ENCODE assay signal across 8 mouse cellular contexts in the genomic region with DNA sequence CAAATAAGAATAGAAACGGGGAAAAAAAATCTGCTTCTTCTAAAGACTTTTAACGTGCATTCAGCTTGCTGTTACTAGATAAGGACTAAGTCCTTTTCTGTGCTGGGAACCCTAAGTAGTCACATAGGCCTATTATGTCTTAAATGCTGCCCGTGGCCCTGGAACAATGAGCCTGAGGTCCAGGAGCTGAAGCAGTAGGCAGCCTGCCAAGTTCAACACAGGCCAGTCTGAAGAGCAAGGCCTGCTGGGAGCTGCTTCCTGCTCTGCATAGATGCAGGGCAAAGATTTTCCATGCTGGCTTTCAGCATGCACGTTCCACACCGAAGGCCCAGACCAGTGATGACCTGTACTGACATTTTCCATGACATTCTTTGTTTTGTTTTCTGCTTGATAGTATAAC.
DNase-seq lines count a peak whose midpoint lies in the region; ATAC-seq and TF ChIP-seq lines count a peak whose summit lies in the region.

No protein-coding gene starts in this region.

- no peak overlapping the region for H3K27ac ChIP-seq in forebrain, embryonic 16.5 days (ENCODE audit: low read length)
- peak overlapping the region; percentile 63 for H3K27ac ChIP-seq in heart, postnatal 0 days (ENCODE audit: low read depth)
- H3K27ac ChIP-seq in liver, embryonic 13.5 days: no peak overlapping the region
- H3K27ac ChIP-seq in neural tube, embryonic 13.5 days (replicated peaks): peak overlapping the region; percentile 75

- TF ChIP-seq CTCF in heart, postnatal 0 days (IDR thresholded peaks at IDR 0.05; ENCODE audit: low read depth): no peak

- no peak overlapping the region for H3K9ac ChIP-seq in forebrain, embryonic 16.5 days (replicated peaks; ENCODE audit: low read depth, low read length)
- H3K9ac ChIP-seq in heart, postnatal 0 days (replicated peaks; ENCODE audit: low read depth, low read length): no peak overlapping the region
- H3K9ac ChIP-seq in liver, embryonic 13.5 days: no peak overlapping the region
- H3K9ac ChIP-seq in neural tube, embryonic 13.5 days: no peak overlapping the region

- ATAC-seq in forebrain, embryonic 16.5 days: peak; percentile 91
- peak; percentile 95 for ATAC-seq in heart, postnatal 0 days (ENCODE audit: insufficient read depth, low read depth)
- ATAC-seq in liver, embryonic 13.5 days (ENCODE audit: low read depth): peak; percentile 67
- peak; percentile 88 for ATAC-seq in neural tube, embryonic 13.5 days (ENCODE audit: low read depth)

- 4% methylated on average over 5 of the region's 5 CpGs for WGBS in forebrain, embryonic 16.5 days
- WGBS in heart, postnatal 0 days: 7% methylated on average over 5 of the region's 5 CpGs
- WGBS in liver, embryonic 13.5 days (ENCODE audit: insufficient replicate concordance): 29% methylated on average over 5 of the region's 5 CpGs
- WGBS in neural tube, embryonic 13.5 days: 22% methylated on average over 5 of the region's 5 CpGs

- no peaks in the 10 kb centered on the region for H3K36me3 ChIP-seq in forebrain, embryonic 16.5 days (ENCODE audit: control insufficient read depth, insufficient read depth)
- no peaks in the 10 kb centered on the region for H3K36me3 ChIP-seq in heart, postnatal 0 days (replicated peaks; ENCODE audit: control insufficient read depth, insufficient read depth, low read length)
- no peaks in the 10 kb centered on the region for H3K36me3 ChIP-seq in liver, embryonic 13.5 days
- H3K36me3 ChIP-seq in neural tube, embryonic 13.5 days: no peaks in the 10 kb centered on the region

- H3K27me3 ChIP-seq in forebrain, embryonic 16.5 days (replicated peaks; ENCODE audit: control insufficient read depth, insufficient read depth, low read length): no peaks in the 10 kb centered on the region
- no peaks in the 10 kb centered on the region for H3K27me3 ChIP-seq in heart, postnatal 0 days (ENCODE audit: control insufficient read depth, insufficient read depth, low read length)
- no peaks in the 10 kb centered on the region for H3K27me3 ChIP-seq in liver, embryonic 13.5 days
- H3K27me3 ChIP-seq in neural tube, embryonic 13.5 days: no peaks in the 10 kb centered on the region

- peak; percentile 80 for TF ChIP-seq EP300 in heart, postnatal 0 days (IDR thresholded peaks at IDR 0.05; ENCODE audit: low read depth)

- H3K4me3 ChIP-seq in forebrain, embryonic 16.5 days (replicated peaks; ENCODE audit: low read length): no peak overlapping the region
- no peak overlapping the region for H3K4me3 ChIP-seq in heart, postnatal 0 days (ENCODE audit: low read depth, low read length)
- H3K4me3 ChIP-seq in liver, embryonic 13.5 days (replicated peaks): no peak overlapping the region
- H3K4me3 ChIP-seq in neural tube, embryonic 13.5 days: no peak overlapping the region

- H3K4me2 ChIP-seq in forebrain, embryonic 16.5 days (ENCODE audit: low read length): no peak overlapping the region
- H3K4me2 ChIP-seq in heart, postnatal 0 days (ENCODE audit: low read depth, low read length): no peak overlapping the region
- no peak overlapping the region for H3K4me2 ChIP-seq in liver, embryonic 13.5 days
- H3K4me2 ChIP-seq in neural tube, embryonic 13.5 days: no peak overlapping the region

- H3K9me3 ChIP-seq in forebrain, embryonic 16.5 days (ENCODE audit: control insufficient read depth, low read length): no peaks in the 10 kb centered on the region
- H3K9me3 ChIP-seq in heart, postnatal 0 days (replicated peaks; ENCODE audit: control insufficient read depth, low read length): no peaks in the 10 kb centered on the region
- no peaks in the 10 kb centered on the region for H3K9me3 ChIP-seq in liver, embryonic 13.5 days (replicated peaks)
- no peaks in the 10 kb centered on the region for H3K9me3 ChIP-seq in neural tube, embryonic 13.5 days

- peak; percentile 71 for DNase-seq in 3T3-L1 (ENCODE audit: low read depth, low spot score)
- peak; percentile 49 to 60 for DNase-seq in cerebellum, adult 18-20 months
- peak; percentile 91 for DNase-seq in heart, postnatal 0 days (ENCODE audit: low spot score)
- peak; percentile 93 for DNase-seq in kidney, postnatal 14 days
- no peak for DNase-seq in liver, embryonic 13.5 days
- DNase-seq in yolk sac, embryonic 10.5 days (ENCODE audit: low spot score): peak; percentile 22

- peaks cover 5% of the 10 kb centered on the region for H3K4me1 ChIP-seq in forebrain, embryonic 16.5 days (replicated peaks; ENCODE audit: control insufficient read depth, insufficient read depth, low read length)
- H3K4me1 ChIP-seq in heart, postnatal 0 days (ENCODE audit: control insufficient read depth, insufficient read depth): peaks cover 12% of the 10 kb centered on the region
- H3K4me1 ChIP-seq in liver, embryonic 13.5 days (replicated peaks): no peaks in the 10 kb centered on the region
- H3K4me1 ChIP-seq in neural tube, embryonic 13.5 days (replicated peaks): peaks cover 21% of the 10 kb centered on the region

Comparison
In these comparisons a context has a peak if more than half of its experiments do, and no peak if none do; other contexts are left out.
1. H3K27ac ChIP-seq: peak in heart, postnatal 0 days (single experiment) and neural tube, embryonic 13.5 days (single experiment); none in forebrain, embryonic 16.5 days (single experiment) and liver, embryonic 13.5 days (single experiment).
2. Peak in every context shown above with its lines, with median percentiles within 50 percentile points of each other: ATAC-seq.